Mouse (Mus musculus) intestine, postnatal 0 days (tissue): ENCODE results near the gene Fzd2. TPM values are rescaled to one million over a fixed set of nuclear protein-coding genes. Genes with fewer than 3 reads are reported as not detected.

Source experiments
- ATAC-seq: fragments of 200-750 bp; cut with Nextera tagmentation; 2 replicates; pipeline ENCODE4 v1.8.0; 2017; ENCODE audit warnings: mild to moderate bottlenecking, moderate TSS enrichment, moderate library complexity
- H3K27ac ChIP-seq: fragments of 300-500 bp; sonication (generic); 2 replicates; pipeline ENCODE4 v1.5.1; 2014; ENCODE audit warnings: mild to moderate bottlenecking, low read depth, low read length, moderate library complexity
- H3K27me3 ChIP-seq: fragments of 300-500 bp; sonication (generic); replicated peaks from 2 replicates; pipeline ENCODE4 v1.6.1; 2014; ENCODE audit warnings: low read length, mixed read lengths; ENCODE audit not compliant: control insufficient read depth, insufficient read depth
- H3K36me3 ChIP-seq: fragments of 300-500 bp; sonication (generic); 2 replicates; pipeline ENCODE4 v1.6.1; 2014; ENCODE audit warnings: mild to moderate bottlenecking, moderate library complexity; ENCODE audit not compliant: control insufficient read depth, insufficient read depth
- H3K4me1 ChIP-seq: fragments of 300-500 bp; sonication (generic); replicated peaks from 2 replicates; pipeline ENCODE4 v1.6.1; 2014; ENCODE audit warnings: antibody characterized with exemption, low read length, mixed read lengths; ENCODE audit not compliant: control insufficient read depth, insufficient read depth
- H3K4me2 ChIP-seq: fragments of 300-500 bp; sonication (generic); replicated peaks from 2 replicates; pipeline ENCODE4 v1.6.1; 2014; ENCODE audit warnings: low read depth, mild to moderate bottlenecking, moderate library complexity
- H3K4me3 ChIP-seq: fragments of 300-500 bp; sonication (generic); 2 replicates; pipeline ENCODE4 v1.5.1; 2014; ENCODE audit warnings: low read depth, low read length
- H3K9ac ChIP-seq: fragments of 300-500 bp; sonication (generic); 2 replicates; pipeline ENCODE4 v1.6.1; 2014; ENCODE audit warnings: mild to moderate bottlenecking, low read depth, low read length
- H3K9me3 ChIP-seq: fragments of 300-500 bp; sonication (generic); 2 replicates; pipeline ENCODE4 v1.6.1; 2016; ENCODE audit warnings: mixed run types; ENCODE audit not compliant: control insufficient read depth
- CTCF ChIP-seq: sonication (generic); IDR thresholded peaks from 2 replicates; pipeline ENCODE4 v1.5.1; 2016; ENCODE audit warnings: low read depth, mild to moderate bottlenecking, control low read depth, antibody characterized with exemption, moderate library complexity
- WGBS: fragments of 180-500 bp; shearing (Covaris S2); extraction: QIAGEN DNeasy Blood & Tissue Kit; methylation state at CpG from one replicate; pipeline ENCODE4 v1.1.7; 2014; 5-methylcytosine and 5-hydroxymethylcytosine counted together
- polyA plus RNA-seq: library from polyadenylated mRNA; unstranded; fragments of >200 nt; fragmentation: Nextera tagmentation; extraction: Ambion mirVana; gene quantifications from 2 replicates; pipeline ENCODE4 v1.2.1, GENCODE M21; 2015

The Fzd2 gene
- polyA plus RNA-seq, 1 experiment from 2014 or later: 6.2 TPM

DNA sequence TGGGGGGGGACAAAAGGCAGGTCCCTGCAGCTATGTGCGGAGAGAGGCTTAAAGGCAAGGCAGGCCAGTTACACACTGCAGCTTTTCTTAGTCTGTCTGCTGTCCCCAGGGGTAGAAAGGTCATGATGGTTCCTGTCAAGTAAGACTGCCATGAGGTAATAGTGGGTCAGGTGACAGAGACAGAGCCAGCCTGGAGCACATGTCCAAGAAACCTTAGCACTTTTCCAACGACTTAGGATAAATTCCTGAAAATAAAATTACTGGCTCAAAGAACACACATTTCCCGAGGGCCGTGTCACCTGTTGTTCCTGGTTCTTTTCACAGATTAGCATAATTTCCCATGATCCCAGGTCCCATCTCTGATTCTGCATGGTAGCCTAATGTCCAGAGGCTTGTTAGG lies 6.1 kb downstream of the Fzd2 start:
- Histone ChIP-seq H3K9me3 (no peaks in the 10 kb centered on the region), H3K36me3 (no peaks in the 10 kb centered on the region), H3K4me3 (no peak overlapping the region), H3K9ac (no peak overlapping the region), H3K27ac (no peak overlapping the region), H3K27me3 (peaks cover 23% of the 10 kb centered on the region), H3K4me1 (no peaks in the 10 kb centered on the region), H3K4me2 (no peak overlapping the region)
- 46% methylated on average over 4 of the region's 4 CpGs for WGBS
- ATAC-seq: no peak
- no peak for TF ChIP-seq CTCF

DNA sequence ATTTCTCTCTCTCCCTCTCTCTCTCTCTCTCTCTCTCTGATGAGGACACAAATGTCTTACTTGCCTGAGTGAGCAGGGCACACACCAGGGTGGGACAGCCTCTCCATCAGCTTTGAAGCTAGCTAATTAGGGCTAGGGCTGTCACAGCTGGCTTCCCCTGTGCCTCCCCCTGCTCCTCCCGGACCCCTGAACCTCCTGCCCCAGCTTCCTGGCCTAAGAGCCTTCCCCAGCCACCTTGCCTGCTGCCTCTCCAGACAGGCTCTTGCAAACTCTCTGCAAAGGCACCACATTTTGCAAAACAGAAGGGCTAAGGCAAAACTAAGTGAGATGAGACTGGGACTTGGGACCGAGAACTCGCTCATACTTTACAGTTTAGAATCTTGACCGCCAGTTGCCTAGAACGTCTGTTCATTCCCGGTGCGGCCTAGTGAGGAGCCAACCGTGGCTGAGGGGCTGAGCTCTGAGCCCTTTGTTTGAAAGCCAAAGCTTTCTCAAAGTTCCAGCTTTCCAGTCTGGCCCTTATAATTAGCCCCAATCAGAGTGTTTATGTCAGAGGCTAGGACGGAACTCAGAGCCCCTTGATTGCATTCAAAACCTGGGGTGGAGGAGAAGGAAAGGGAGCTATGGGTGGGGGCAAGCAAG lies 6.6 kb downstream of the Fzd2 start:
- peaks cover 18% of the 10 kb centered on the region for H3K27me3 ChIP-seq
- H3K9me3 ChIP-seq: no peaks in the 10 kb centered on the region
- H3K4me2 ChIP-seq: no peak overlapping the region
- no peak overlapping the region for H3K27ac ChIP-seq
- no peak for TF ChIP-seq CTCF
- no peak overlapping the region for H3K9ac ChIP-seq
- ATAC-seq: no peak
- no peaks in the 10 kb centered on the region for H3K4me1 ChIP-seq
- 46% methylated on average over 9 of the region's 9 CpGs for WGBS
- no peak overlapping the region for H3K4me3 ChIP-seq
- no peaks in the 10 kb centered on the region for H3K36me3 ChIP-seq

DNA sequence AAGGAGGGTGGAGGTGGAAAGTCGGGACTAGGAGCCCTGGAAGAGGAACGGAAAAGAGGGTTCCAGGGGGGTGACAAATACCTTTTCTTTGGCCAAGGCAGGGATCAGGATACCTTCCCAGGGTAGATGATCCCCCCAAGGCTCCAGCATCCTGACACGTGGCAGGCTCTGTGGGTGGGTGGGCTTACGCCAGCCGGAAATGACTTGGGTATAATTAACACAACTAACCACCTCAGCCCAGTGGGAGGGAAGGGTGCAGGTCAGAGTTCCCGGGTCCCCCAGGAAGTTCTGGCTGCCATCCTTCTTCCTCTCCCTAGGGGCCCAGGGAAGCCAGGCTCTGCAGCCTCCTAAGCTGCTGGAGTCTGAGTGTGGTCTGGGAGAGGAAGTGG lies 7.1 kb downstream of the Fzd2 start:
- 33% methylated on average over 6 of the region's 6 CpGs for WGBS
- no peak for TF ChIP-seq CTCF
- H3K36me3 ChIP-seq: no peaks in the 10 kb centered on the region
- H3K4me1 ChIP-seq: no peaks in the 10 kb centered on the region
- no peak overlapping the region for H3K27ac ChIP-seq
- no peak overlapping the region for H3K4me3 ChIP-seq
- no peak overlapping the region for H3K9ac ChIP-seq
- H3K9me3 ChIP-seq: no peaks in the 10 kb centered on the region
- ATAC-seq: no peak
- no peak overlapping the region for H3K4me2 ChIP-seq
- H3K27me3 ChIP-seq: peaks cover 13% of the 10 kb centered on the region

DNA sequence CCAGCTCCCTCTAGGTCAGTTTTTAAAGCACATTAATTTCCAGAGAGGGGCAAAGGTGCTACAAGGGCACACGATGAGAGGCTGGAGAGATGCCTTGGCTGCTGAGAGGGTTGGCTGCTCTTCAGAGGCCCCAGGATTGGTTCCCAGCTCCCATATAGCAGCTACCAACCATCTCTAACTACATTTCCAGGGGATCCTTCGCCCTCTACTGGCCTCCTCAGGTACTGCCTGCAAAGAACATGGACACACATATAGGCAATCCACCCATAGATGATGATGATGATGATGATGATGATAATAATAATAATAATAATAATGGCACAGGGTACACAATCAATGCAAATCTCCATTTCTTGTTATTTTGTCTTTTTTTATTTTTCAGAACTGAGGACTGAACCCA lies 15.3 kb downstream of the Fzd2 start:
- no peak for ATAC-seq
- peaks cover 6% of the 10 kb centered on the region for H3K4me1 ChIP-seq
- no peaks in the 10 kb centered on the region for H3K27me3 ChIP-seq
- no peaks in the 10 kb centered on the region for H3K9me3 ChIP-seq
- peak; percentile 41 for TF ChIP-seq CTCF
- H3K9ac ChIP-seq: no peak overlapping the region
- H3K4me3 ChIP-seq: no peak overlapping the region
- 62% methylated on average over 2 of the region's 2 CpGs for WGBS
- no peaks in the 10 kb centered on the region for H3K36me3 ChIP-seq
- no peak overlapping the region for H3K4me2 ChIP-seq
- no peak overlapping the region for H3K27ac ChIP-seq

DNA sequence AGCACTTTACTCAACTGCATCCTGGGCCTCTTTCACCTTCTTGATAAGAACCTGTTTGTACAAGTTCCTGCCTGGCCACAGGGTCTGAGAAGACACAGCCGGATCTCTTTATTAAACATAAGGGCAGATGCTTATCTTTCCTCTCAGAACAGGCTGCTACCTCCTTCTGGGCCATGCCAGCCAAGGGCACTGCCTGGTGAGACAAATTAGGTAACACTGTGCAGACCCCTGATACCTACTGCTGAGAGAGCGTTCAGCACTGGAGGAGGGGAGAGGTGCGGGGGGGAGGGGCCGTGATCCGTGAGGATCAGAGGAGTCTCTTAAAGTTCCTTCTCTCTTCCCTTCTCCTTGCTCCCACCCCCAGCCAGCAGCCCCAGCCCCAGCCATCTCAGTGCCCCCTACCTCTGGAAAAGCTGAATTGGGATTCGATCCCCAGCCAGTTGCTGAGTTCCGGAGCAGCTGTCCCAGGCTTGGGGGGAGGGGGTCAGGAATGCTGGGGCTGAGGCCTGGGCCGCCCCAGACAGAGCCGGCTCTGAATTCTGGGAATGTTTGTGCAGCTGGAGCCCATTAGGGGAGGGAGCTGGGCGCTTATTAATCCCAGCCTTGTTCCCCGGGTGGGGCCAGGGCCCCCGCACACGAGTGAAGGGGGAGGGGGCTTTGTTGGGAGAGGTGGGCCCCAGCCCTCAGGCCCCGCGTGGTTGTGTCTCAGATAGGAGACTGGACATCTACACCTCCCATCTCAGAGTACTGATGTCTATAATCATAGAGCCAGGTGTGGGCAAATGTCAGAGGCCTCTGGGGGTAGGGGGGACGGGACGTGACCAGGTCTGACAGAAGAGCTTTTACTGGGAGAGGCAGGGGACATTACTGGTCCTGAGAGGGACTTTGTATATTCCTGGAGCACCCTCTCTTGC lies 19.9 kb downstream of the Fzd2 start:
- Histone ChIP-seq H3K27me3 (no peaks in the 10 kb centered on the region), H3K4me3 (no peak overlapping the region), H3K9ac (no peak overlapping the region), H3K9me3 (no peaks in the 10 kb centered on the region), H3K36me3 (no peaks in the 10 kb centered on the region), H3K27ac (peak overlapping the region; percentile 60), H3K4me1 (peaks cover 6% of the 10 kb centered on the region), H3K4me2 (peak overlapping the region; percentile 32)
- peak; percentile 50; the same call in 1 of the 2 replicates for ATAC-seq
- 18% methylated on average over 17 of the region's 17 CpGs for WGBS
- TF ChIP-seq CTCF: no peak

DNA sequence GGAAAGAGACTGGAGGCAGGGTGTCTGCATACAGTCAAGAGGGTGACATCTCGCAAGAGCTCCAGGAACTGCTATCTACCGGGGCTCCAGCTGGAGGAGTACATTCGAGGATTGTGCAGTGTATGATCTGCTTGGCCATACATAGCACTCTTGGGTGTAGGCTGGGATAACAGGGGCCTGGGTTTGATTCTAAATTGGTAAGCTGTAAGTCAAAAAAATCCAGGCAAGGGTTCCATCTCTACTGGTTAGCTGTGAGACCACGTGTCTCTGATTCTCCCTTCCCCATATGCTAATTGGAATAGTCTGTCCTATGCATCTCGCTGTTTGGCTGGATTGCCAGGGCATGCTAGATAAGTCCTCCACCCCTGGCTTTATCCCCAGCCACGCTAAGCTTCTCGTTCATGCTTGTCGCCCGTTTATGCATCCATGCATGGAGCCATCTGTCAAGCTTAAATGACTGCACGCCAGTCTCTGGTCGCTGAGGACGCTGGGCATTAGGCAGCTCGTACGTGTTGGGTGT lies 20.8 kb downstream of the Fzd2 start:
- 0 out of 2 replicates have a peak overlapping the region, but pooled peaks have one; percentile 60 for H3K27ac ChIP-seq
- no peak overlapping the region for H3K4me3 ChIP-seq
- TF ChIP-seq CTCF: no peak
- no peaks in the 10 kb centered on the region for H3K27me3 ChIP-seq
- 55% methylated on average over 14 of the region's 14 CpGs for WGBS
- H3K36me3 ChIP-seq: no peaks in the 10 kb centered on the region
- no peaks in the 10 kb centered on the region for H3K9me3 ChIP-seq
- no peak overlapping the region for H3K9ac ChIP-seq
- ATAC-seq: no peak
- no peak overlapping the region for H3K4me2 ChIP-seq
- peaks cover 6% of the 10 kb centered on the region for H3K4me1 ChIP-seq
